In the genomic region with DNA sequence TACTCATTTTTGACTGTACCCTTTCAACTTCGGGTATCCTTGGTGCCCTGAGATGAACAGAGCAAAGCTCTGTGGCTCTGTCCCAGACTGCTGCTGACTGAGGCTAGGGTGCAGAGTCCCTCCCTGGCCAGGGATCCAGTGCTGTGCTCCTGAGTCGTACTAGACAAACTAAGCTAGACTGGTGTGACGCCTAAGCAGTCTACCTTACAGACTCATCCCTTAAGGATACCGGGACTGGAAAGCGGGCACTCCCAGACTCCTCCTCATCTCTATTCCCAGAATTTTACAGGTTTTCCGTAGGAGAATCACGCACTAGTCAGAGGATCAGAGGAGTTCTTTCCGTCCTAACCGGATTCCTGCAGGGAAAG, we compare ENCODE assay signal across 7 mouse cellular contexts. TPM values are rescaled to one million over a fixed set of nuclear protein-coding genes. Genes with fewer than 3 reads are reported as not detected.
DNase-seq lines count a peak whose midpoint lies in the region; ATAC-seq and TF ChIP-seq lines count a peak whose summit lies in the region.

No protein-coding gene starts in this region.

- WGBS in forebrain, embryonic 14.5 days = 0% methylated on average over 9 of the region's 9 CpGs
- 0% methylated on average over 9 of the region's 9 CpGs for WGBS in limb, embryonic 13.5 days
- under 1% methylated on average over 9 of the region's 9 CpGs for WGBS in neural tube, embryonic 15.5 days

- H3K4me2 ChIP-seq in forebrain, embryonic 14.5 days (ENCODE audit: low read length) = peak overlapping the region; percentile 80
- H3K4me2 ChIP-seq in limb, embryonic 13.5 days (replicated peaks) = peak overlapping the region; percentile 79
- peak overlapping the region; percentile 94 for H3K4me2 ChIP-seq in neural tube, embryonic 15.5 days

- no peak for TF ChIP-seq CTCF in left cerebral cortex, adult 2 months (IDR thresholded peaks at IDR 0.05)

- H3K4me1 ChIP-seq in forebrain, embryonic 14.5 days (ENCODE audit: control insufficient read depth, insufficient read depth, low read length) = 0 out of 2 replicates have a peak, but pooled peaks cover 5% of the 10 kb centered on the region
- H3K4me1 ChIP-seq in limb, embryonic 13.5 days = peaks cover 10% of the 10 kb centered on the region
- H3K4me1 ChIP-seq in neural tube, embryonic 15.5 days = peaks cover 17% of the 10 kb centered on the region; the same call in 1 of the 2 replicates

- H3K27ac ChIP-seq in left cerebral cortex, adult 2 months = no peak overlapping the region
- no peak overlapping the region for H3K27ac ChIP-seq in forebrain, embryonic 14.5 days (ENCODE audit: low read depth, low read length)
- no peak overlapping the region for H3K27ac ChIP-seq in limb, embryonic 13.5 days
- H3K27ac ChIP-seq in neural tube, embryonic 15.5 days (replicated peaks) = peak overlapping the region; percentile 41; the same call in 1 of the 2 replicates

- no peaks in the 10 kb centered on the region for H3K36me3 ChIP-seq in forebrain, embryonic 14.5 days (ENCODE audit: control insufficient read depth, insufficient read depth, low read length)
- H3K36me3 ChIP-seq in limb, embryonic 13.5 days = no peaks in the 10 kb centered on the region
- H3K36me3 ChIP-seq in neural tube, embryonic 15.5 days = no peaks in the 10 kb centered on the region

- intact Hi-C loops in left cerebral cortex, adult 2 months (cut with DNase I) = no loop called here
- intact Hi-C loops in left cerebral cortex, postnatal 36 days (cut with DNase I) = loop anchor here (10.0 kb wide), 1 partner anchor 178 kb away; no protein-coding TSS in a partner anchor

- H3K27me3 ChIP-seq in forebrain, embryonic 14.5 days (replicated peaks; ENCODE audit: control insufficient read depth, insufficient read depth, low read length) = no peaks in the 10 kb centered on the region
- no peaks in the 10 kb centered on the region for H3K27me3 ChIP-seq in limb, embryonic 13.5 days
- H3K27me3 ChIP-seq in neural tube, embryonic 15.5 days (replicated peaks) = no peaks in the 10 kb centered on the region

- ATAC-seq in forebrain, embryonic 14.5 days = peak; percentile 82
- ATAC-seq in limb, embryonic 13.5 days (ENCODE audit: low FRiP score, low read depth) = peak; percentile 55; the same call in 1 of the 2 replicates
- ATAC-seq in neural tube, embryonic 15.5 days (ENCODE audit: low FRiP score) = peak; percentile 83

- no peak for DNase-seq in left cerebral cortex, adult 2 months (ENCODE audit: extremely low spot score in 1 of 2, low spot score in 2 of 2)
- no peak for DNase-seq in left cerebral cortex, postnatal 36 days (ENCODE audit: low spot score in 2 of 2)
- DNase-seq in forebrain, embryonic 14.5 days (ENCODE audit: low spot score) = peak; percentile 30
- DNase-seq in frontal cortex, postnatal 10 days (ENCODE audit: low spot score in 2 of 2) = no peak
- DNase-seq in adrenal gland, postnatal 4 days (ENCODE audit: low spot score in 2 of 2) = no peak

- no peaks in the 10 kb centered on the region for H3K9me3 ChIP-seq in forebrain, embryonic 14.5 days (replicated peaks; ENCODE audit: control insufficient read depth, low read length)
- no peaks in the 10 kb centered on the region for H3K9me3 ChIP-seq in limb, embryonic 13.5 days
- no peaks in the 10 kb centered on the region for H3K9me3 ChIP-seq in neural tube, embryonic 15.5 days (replicated peaks)

- H3K4me3 ChIP-seq in left cerebral cortex, adult 2 months = peak overlapping the region; percentile 28
- H3K4me3 ChIP-seq in forebrain, embryonic 14.5 days (ENCODE audit: low read depth, low read length) = peak overlapping the region; percentile 36
- peak overlapping the region; percentile 42 for H3K4me3 ChIP-seq in limb, embryonic 13.5 days
- H3K4me3 ChIP-seq in neural tube, embryonic 15.5 days (replicated peaks) = peak overlapping the region; percentile 43

- H3K9ac ChIP-seq in forebrain, embryonic 14.5 days (ENCODE audit: low read length) = peak overlapping the region; percentile 51
- H3K9ac ChIP-seq in limb, embryonic 13.5 days = peak overlapping the region; percentile 56
- H3K9ac ChIP-seq in neural tube, embryonic 15.5 days (replicated peaks) = peak overlapping the region; percentile 45

RNA-seq across cellular contexts. Expression of a gene that starts 0.7 kb away (rescaled TPM):
- total RNA-seq in left cerebral cortex, adult 2 months (2021) = under 1 TPM; 0.61 to 0.72 TPM
- 1 to 10 TPM; 1.3 to 1.7 TPM for total RNA-seq in left cerebral cortex, postnatal 36 days (2021)
- polyA plus RNA-seq in forebrain, embryonic 14.5 days (2014; fragmentation: Nextera tagmentation; extraction: Ambion mirVana) = 1.1 and 1.5 TPM in 2 replicates
- polyA plus RNA-seq in limb, embryonic 13.5 days (2015; fragmentation: Nextera tagmentation; extraction: Ambion mirVana) = 6.7 and 7.2 TPM in 2 replicates
- polyA plus RNA-seq in neural tube, embryonic 15.5 days (2015; fragmentation: Nextera tagmentation; extraction: Ambion mirVana) = 9.7 and 19.0 TPM in 2 replicates
- total RNA-seq in adrenal gland, postnatal 4 days (2021) = 100 to 1,000 TPM; 819 to 922 TPM

RNA-seq across cellular contexts. Expression of a gene that starts 23.4 kb away (rescaled TPM):
- 100 to 1,000 TPM; 101 to 106 TPM for total RNA-seq in left cerebral cortex, adult 2 months (2021)
- total RNA-seq in left cerebral cortex, postnatal 36 days (2021) = 100 to 1,000 TPM; 109 to 113 TPM
- 22.1 and 25.5 TPM in 2 replicates for polyA plus RNA-seq in forebrain, embryonic 14.5 days (2014; fragmentation: Nextera tagmentation; extraction: Ambion mirVana)
- 22.3 and 31.9 TPM in 2 replicates for polyA plus RNA-seq in limb, embryonic 13.5 days (2015; fragmentation: Nextera tagmentation; extraction: Ambion mirVana)
- 25.7 and 28.7 TPM in 2 replicates for polyA plus RNA-seq in neural tube, embryonic 15.5 days (2015; fragmentation: Nextera tagmentation; extraction: Ambion mirVana)
- total RNA-seq in adrenal gland, postnatal 4 days (2021) = 10 to 100 TPM; 47.1 to 65.0 TPM

RNA-seq across cellular contexts. Expression of a gene that starts 54.5 kb away (rescaled TPM):
- not detected for total RNA-seq in left cerebral cortex, adult 2 months (2021)
- under 1 TPM in 1 of 2 experiments, not detected in 1; 0.27 TPM for total RNA-seq in left cerebral cortex, postnatal 36 days (2021)
- not detected in 2 replicates for polyA plus RNA-seq in forebrain, embryonic 14.5 days (2014; fragmentation: Nextera tagmentation; extraction: Ambion mirVana)
- polyA plus RNA-seq in limb, embryonic 13.5 days (2015; fragmentation: Nextera tagmentation; extraction: Ambion mirVana) = 0.59 and 0.67 TPM in 2 replicates
- not detected in 2 replicates for polyA plus RNA-seq in neural tube, embryonic 15.5 days (2015; fragmentation: Nextera tagmentation; extraction: Ambion mirVana)
- 1 to 10 TPM in 1 of 2 experiments, under 1 TPM in 1; 0.84 to 1.9 TPM for total RNA-seq in adrenal gland, postnatal 4 days (2021)

Comparison
In these comparisons a context has a peak if more than half of its experiments do, and no peak if none do; other contexts are left out.
1. RNA of a gene that starts 0.7 kb away (total RNA-seq): 819 to 922 TPM in adrenal gland, postnatal 4 days; 1.3 to 1.7 TPM in left cerebral cortex, postnatal 36 days and 0.61 to 0.72 TPM in left cerebral cortex, adult 2 months; every median in the first group is over 100 times any median in the second.
2. Peak in every context shown above with its lines, with median percentiles within 50 percentile points of each other: H3K4me3 ChIP-seq, ATAC-seq, H3K4me2 ChIP-seq and H3K9ac ChIP-seq.